Mouse (Mus musculus): Measurements from ENCODE around the gene Cdkl1. TPM values are rescaled to one million over a fixed set of nuclear protein-coding genes. Genes with fewer than 3 reads are reported as not detected.

Gene Cdkl1
- polyA plus RNA-seq (2012; rRNA removed) = 95.1 and 99.0 TPM in 2 replicates

- H3K4me1 ChIP-seq (ENCODE audit: control insufficient read depth, insufficient read depth, low read length) = peaks cover 7% of the 10 kb centered on the region
- 2% methylated on average over 45 of the region's 45 CpGs for WGBS
- DNase-seq = peak; percentile 92
- H3K36me3 ChIP-seq (ENCODE audit: control insufficient read depth, insufficient read depth, low read length) = no peaks in the 10 kb centered on the region
- no peaks in the 10 kb centered on the region for H3K27me3 ChIP-seq (replicated peaks; ENCODE audit: control insufficient read depth, insufficient read depth, low read length)
- peak within 1 kb of the TSS; percentile 52 for H3K4me3 ChIP-seq (ENCODE audit: insufficient read depth, low read depth, low read length)
- peak within 1 kb of the TSS; percentile 99 for H3K27ac ChIP-seq (ENCODE audit: insufficient read depth, low read depth, low read length)
- TF ChIP-seq CTCF (conservative IDR thresholded peaks at IDR 0.05; ENCODE audit: insufficient read depth, insufficient read length, low read depth, low read length) = no peak
- TF ChIP-seq POLR2A (IDR thresholded peaks at IDR 0.05; ENCODE audit: low read depth, low read length) = peak; percentile 39
Measured at GRCm38 (mm10) chr12:69790530-69791505, at the start of gene Cdkl1. Cdkl1 (minus strand) TSS chr12:69791267.

GRCm38 (mm10) chr12:69838376-69838775 lies 47.3 kb upstream of the Cdkl1 start:
- H3K4me3 ChIP-seq (ENCODE audit: insufficient read depth, low read depth, low read length) = no peak overlapping the region

GRCm38 (mm10) chr12:69833982-69834604 lies 43.0 kb upstream of the Cdkl1 start:
- Histone ChIP-seq H3K36me3 (ENCODE audit: control insufficient read depth, insufficient read depth, low read length) (0 out of 2 replicates have a peak, but pooled peaks cover 4% of the 10 kb centered on the region), H3K27ac (ENCODE audit: insufficient read depth, low read depth, low read length) (no peak overlapping the region), H3K4me3 (ENCODE audit: insufficient read depth, low read depth, low read length) (no peak overlapping the region), H3K27me3 (replicated peaks; ENCODE audit: control insufficient read depth, insufficient read depth, low read length) (no peaks in the 10 kb centered on the region), H3K4me1 (ENCODE audit: control insufficient read depth, insufficient read depth, low read length) (no peaks in the 10 kb centered on the region)
- TF ChIP-seq POLR2A (IDR thresholded peaks at IDR 0.05; ENCODE audit: low read depth, low read length) (no peak), CTCF (conservative IDR thresholded peaks at IDR 0.05; ENCODE audit: insufficient read depth, insufficient read length, low read depth, low read length) (no peak)
- 81% methylated on average over 12 of the region's 12 CpGs for WGBS
- DNase-seq = no peak

More at GRCm38 (mm10) chr12:69838376-69838775, 47.3 kb upstream of the Cdkl1 start:
- TF ChIP-seq POLR2A (IDR thresholded peaks at IDR 0.05; ENCODE audit: low read depth, low read length) = no peak
- no peak for TF ChIP-seq CTCF (conservative IDR thresholded peaks at IDR 0.05; ENCODE audit: insufficient read depth, insufficient read length, low read depth, low read length)
- Histone ChIP-seq H3K36me3 (ENCODE audit: control insufficient read depth, insufficient read depth, low read length) (peaks cover 8% of the 10 kb centered on the region), H3K27ac (ENCODE audit: insufficient read depth, low read depth, low read length) (no peak overlapping the region), H3K27me3 (replicated peaks; ENCODE audit: control insufficient read depth, insufficient read depth, low read length) (no peaks in the 10 kb centered on the region), H3K4me1 (ENCODE audit: control insufficient read depth, insufficient read depth, low read length) (no peaks in the 10 kb centered on the region)
- WGBS = 79% methylated on average over 11 of the region's 11 CpGs
- DNase-seq = no peak

GRCm38 (mm10) chr12:69831239-69831910 lies 40.3 kb upstream of the Cdkl1 start:
- WGBS = 79% methylated on average over 9 of the region's 9 CpGs
- Histone ChIP-seq H3K4me3 (ENCODE audit: insufficient read depth, low read depth, low read length) (no peak overlapping the region), H3K4me1 (ENCODE audit: control insufficient read depth, insufficient read depth, low read length) (no peaks in the 10 kb centered on the region), H3K27ac (ENCODE audit: insufficient read depth, low read depth, low read length) (no peak overlapping the region), H3K36me3 (ENCODE audit: control insufficient read depth, insufficient read depth, low read length) (peaks cover 6% of the 10 kb centered on the region), H3K27me3 (replicated peaks; ENCODE audit: control insufficient read depth, insufficient read depth, low read length) (no peaks in the 10 kb centered on the region)
- no peak for TF ChIP-seq CTCF (conservative IDR thresholded peaks at IDR 0.05; ENCODE audit: insufficient read depth, insufficient read length, low read depth, low read length)
- no peak for TF ChIP-seq POLR2A (IDR thresholded peaks at IDR 0.05; ENCODE audit: low read depth, low read length)
- no peak for DNase-seq

GRCm38 (mm10) chr12:69828214-69828613 lies 37.1 kb upstream of the Cdkl1 start:
- H3K27me3 ChIP-seq (replicated peaks; ENCODE audit: control insufficient read depth, insufficient read depth, low read length) = no peaks in the 10 kb centered on the region
- TF ChIP-seq POLR2A (IDR thresholded peaks at IDR 0.05; ENCODE audit: low read depth, low read length) (no peak), CTCF (conservative IDR thresholded peaks at IDR 0.05; ENCODE audit: insufficient read depth, insufficient read length, low read depth, low read length) (no peak)
- 64% methylated on average over 2 of the region's 2 CpGs for WGBS

GRCm38 (mm10) chr12:69824881-69825597 lies 34.0 kb upstream of the Cdkl1 start:
- 71% methylated on average over 9 of the region's 9 CpGs for WGBS
- no peaks in the 10 kb centered on the region for H3K27me3 ChIP-seq (replicated peaks; ENCODE audit: control insufficient read depth, insufficient read depth, low read length)
- DNase-seq = no peak
- no peaks in the 10 kb centered on the region for H3K4me1 ChIP-seq (ENCODE audit: control insufficient read depth, insufficient read depth, low read length)
- H3K27ac ChIP-seq (ENCODE audit: insufficient read depth, low read depth, low read length) = no peak overlapping the region
- TF ChIP-seq POLR2A (IDR thresholded peaks at IDR 0.05; ENCODE audit: low read depth, low read length) = no peak
- no peak for TF ChIP-seq CTCF (conservative IDR thresholded peaks at IDR 0.05; ENCODE audit: insufficient read depth, insufficient read length, low read depth, low read length)
- H3K4me3 ChIP-seq (ENCODE audit: insufficient read depth, low read depth, low read length) = no peak overlapping the region
- H3K36me3 ChIP-seq (ENCODE audit: control insufficient read depth, insufficient read depth, low read length) = peaks cover 12% of the 10 kb centered on the region

More at GRCm38 (mm10) chr12:69828214-69828613, 37.1 kb upstream of the Cdkl1 start:
- DNase-seq = no peak
- H3K36me3 ChIP-seq (ENCODE audit: control insufficient read depth, insufficient read depth, low read length) = peaks cover 8% of the 10 kb centered on the region
- H3K4me1 ChIP-seq (ENCODE audit: control insufficient read depth, insufficient read depth, low read length) = no peaks in the 10 kb centered on the region
- no peak overlapping the region for H3K27ac ChIP-seq (ENCODE audit: insufficient read depth, low read depth, low read length)
- no peak overlapping the region for H3K4me3 ChIP-seq (ENCODE audit: insufficient read depth, low read depth, low read length)
